Mouse (Mus musculus): ENCODE measurements at regions not wholly inside any gene's neighbourhood (a gene's known extent, or its start where the extent isn't known, plus 50 kb on each side); places are given as distances from the start of the nearest gene placed in this dataset.
"Not testable (repeated sequence)": the region's sequence is repeated elsewhere in the genome, so short reads cannot be mapped to it uniquely, and the experiment has no call there.

GRCm38 (mm10) chr9:98186757-98187300, 100.4 kb upstream of the Nmnat3 start:
- Histone ChIP-seq H3K27me3 (replicated peaks) (no peaks in the 10 kb centered on the region), H3K9me3 (no peaks in the 10 kb centered on the region), H3K36me3 (replicated peaks) (no peaks in the 10 kb centered on the region), H3K4me2 (no peak overlapping the region), H3K4me1 (no peaks in the 10 kb centered on the region), H3K9ac (no peak overlapping the region), H3K4me3 (no peak overlapping the region), H3K27ac (no peak overlapping the region)
- no peak for ATAC-seq (replicated peaks)
- WGBS = 79% methylated on average over 10 of the region's 10 CpGs

- no peak overlapping the region for H3K9ac ChIP-seq
- H3K4me1 ChIP-seq = no peaks in the 10 kb centered on the region
- no peaks in the 10 kb centered on the region for H3K27me3 ChIP-seq (replicated peaks)
- H3K4me2 ChIP-seq = no peak overlapping the region
- no peaks in the 10 kb centered on the region for H3K36me3 ChIP-seq (replicated peaks)
- no peaks in the 10 kb centered on the region for H3K9me3 ChIP-seq
- H3K4me3 ChIP-seq = no peak overlapping the region
- no peak overlapping the region for H3K27ac ChIP-seq
- no peak for ATAC-seq (replicated peaks)
- WGBS = 93% methylated on average over 2 of the region's 2 CpGs
Observed at GRCm38 (mm10) chr9:98194356-98194755, 92.9 kb upstream of the Nmnat3 start.

- no peaks in the 10 kb centered on the region for H3K9me3 ChIP-seq
- no peak overlapping the region for H3K4me3 ChIP-seq
- no peaks in the 10 kb centered on the region for H3K27me3 ChIP-seq (replicated peaks)
- H3K4me2 ChIP-seq = no peak overlapping the region
- 62% methylated on average over 2 of the region's 2 CpGs for WGBS
- no peak overlapping the region for H3K27ac ChIP-seq
- H3K4me1 ChIP-seq = no peaks in the 10 kb centered on the region
- no peaks in the 10 kb centered on the region for H3K36me3 ChIP-seq (replicated peaks)
- no peak for ATAC-seq (replicated peaks)
- H3K9ac ChIP-seq = no peak overlapping the region
Observed at GRCm38 (mm10) chr9:98218824-98219223, 68.4 kb upstream of the Nmnat3 start.

- H3K4me2 ChIP-seq = no peak overlapping the region
- H3K9me3 ChIP-seq = no peaks in the 10 kb centered on the region
- ATAC-seq (replicated peaks) = no peak
- H3K36me3 ChIP-seq (replicated peaks) = no peaks in the 10 kb centered on the region
- no peaks in the 10 kb centered on the region for H3K4me1 ChIP-seq
- 38% methylated on average over 8 of the region's 8 CpGs for WGBS
- H3K4me3 ChIP-seq = no peak overlapping the region
- H3K9ac ChIP-seq = no peak overlapping the region
- no peaks in the 10 kb centered on the region for H3K27me3 ChIP-seq (replicated peaks)
- no peak overlapping the region for H3K27ac ChIP-seq
Observed at GRCm38 (mm10) chr9:98220367-98220766, 66.9 kb upstream of the Nmnat3 start.

GRCm38 (mm10) chr9:98221766-98222165, 65.5 kb upstream of the Nmnat3 start:
- Histone ChIP-seq H3K4me2 (no peak overlapping the region), H3K9me3 (no peaks in the 10 kb centered on the region), H3K27me3 (replicated peaks) (no peaks in the 10 kb centered on the region), H3K9ac (no peak overlapping the region), H3K27ac (no peak overlapping the region), H3K36me3 (replicated peaks) (no peaks in the 10 kb centered on the region), H3K4me3 (no peak overlapping the region), H3K4me1 (no peaks in the 10 kb centered on the region)
- WGBS = 21% methylated on average over 1 of the region's 1 CpGs
- no peak for ATAC-seq (replicated peaks)

GRCm38 (mm10) chr9:98228226-98228625, 59.0 kb upstream of the Nmnat3 start:
- Histone ChIP-seq H3K4me1 (no peaks in the 10 kb centered on the region), H3K9ac (no peak overlapping the region), H3K4me2 (no peak overlapping the region), H3K27ac (no peak overlapping the region), H3K9me3 (no peaks in the 10 kb centered on the region), H3K36me3 (replicated peaks) (no peaks in the 10 kb centered on the region), H3K27me3 (replicated peaks) (no peaks in the 10 kb centered on the region), H3K4me3 (no peak overlapping the region)
- WGBS = 92% methylated on average over 3 of the region's 3 CpGs
- ATAC-seq (replicated peaks) = no peak

- WGBS = 65% methylated on average over 7 of the region's 7 CpGs
Observed at GRCm38 (mm10) chr9:98228907-98229306, 58.3 kb upstream of the Nmnat3 start.

GRCm38 (mm10) chr9:98234731-98235130, 52.5 kb upstream of the Nmnat3 start:
- WGBS = 64% methylated on average over 2 of the region's 2 CpGs
- H3K36me3 ChIP-seq (replicated peaks); H3K27ac ChIP-seq; H3K4me1 ChIP-seq; ATAC-seq (replicated peaks); H3K4me2 ChIP-seq; H3K27me3 ChIP-seq (replicated peaks); H3K9me3 ChIP-seq; H3K4me3 ChIP-seq; H3K9ac ChIP-seq: not testable (repeated sequence)

More at GRCm38 (mm10) chr9:98228907-98229306, 58.3 kb upstream of the Nmnat3 start:
- Histone ChIP-seq H3K9ac (no peak overlapping the region), H3K27me3 (replicated peaks) (no peaks in the 10 kb centered on the region), H3K4me2 (no peak overlapping the region), H3K4me1 (no peaks in the 10 kb centered on the region), H3K36me3 (replicated peaks) (no peaks in the 10 kb centered on the region), H3K4me3 (no peak overlapping the region), H3K9me3 (no peaks in the 10 kb centered on the region), H3K27ac (no peak overlapping the region)
- no peak for ATAC-seq (replicated peaks)
